Mouse (Mus musculus) gastrocnemius, adult 2 months (tissue): ENCODE data around the gene Gramd4. TPM values are rescaled to one million over a fixed set of nuclear protein-coding genes. Genes with fewer than 3 reads are reported as not detected.
"Not testable (repeated sequence)": the region's sequence is repeated elsewhere in the genome, so short reads cannot be mapped to it uniquely, and the experiment has no call there.

Experiments used
- DNase-seq: peaks from one replicate; pipeline ENCODE4 v3.0.0; 2022
- H3K27ac ChIP-seq: fragments of 200-600 bp; 2 replicates; pipeline ENCODE4 v1.8.1; 2022; ENCODE audit warnings: mild to moderate bottlenecking
- H3K4me3 ChIP-seq: fragments of 200-600 bp; 2 replicates; pipeline ENCODE4 v1.8.1; 2022; ENCODE audit warnings: mild to moderate bottlenecking, moderate library complexity
- CTCF ChIP-seq: fragments of 200-600 bp; IDR thresholded peaks from 2 replicates; pipeline ENCODE4 v1.8.1; 2022; ENCODE audit warnings: antibody characterized with exemption, mild to moderate bottlenecking, moderate library complexity
- intact Hi-C: fragments of 180-260 bp; cut with DNase I; formaldehyde crosslinking; loops from one replicate; pipeline ENCODE4 v1.15.1; 2025
- total RNA-seq, 2 experiments: library from RNA; stranded (reverse); gene quantifications; 2 replicates each; pipeline ENCODE4 v1.2.3; 2021

The Gramd4 gene
- total RNA-seq, 2 experiments from 2014 or later = 5.8 to 11.4 TPM

- intact Hi-C loops = no loop called here
- no peak within 1 kb of the TSS for H3K27ac ChIP-seq
Measured at GRCm38 (mm10) chr15:86033191-86033841, 24.2 kb upstream of the Gramd4 start, which contains the start of gene Celsr1. Celsr1 (minus strand) TSS chr15:86033777.

GRCm38 (mm10) chr15:86034021-86034523 is 23.4 kb upstream of the Gramd4 start:
- Histone ChIP-seq H3K27ac (no peak overlapping the region), H3K4me3 (peak overlapping the region; percentile 64)
- intact Hi-C loops = no loop called here
- no peak for DNase-seq
- TF ChIP-seq CTCF = no peak

More at GRCm38 (mm10) chr15:86033191-86033841, 24.2 kb upstream of the Gramd4 start, which contains the start of gene Celsr1:
- DNase-seq = no peak
- TF ChIP-seq CTCF = no peak
- H3K4me3 ChIP-seq = peak within 1 kb of the TSS; percentile 64

GRCm38 (mm10) chr15:86034781-86035360 is 22.6 kb upstream of the Gramd4 start:
- H3K27ac ChIP-seq = no peak overlapping the region
- no peak for TF ChIP-seq CTCF
- no peak for DNase-seq
- H3K4me3 ChIP-seq = peak overlapping the region; percentile 64
- intact Hi-C loops = loop anchor here (1.0 to 5.0 kb wide), 2 partner anchors 123 to 139 kb away; no protein-coding TSS in a partner anchor

- no peak for DNase-seq
- intact Hi-C loops = loop anchor here (1.0 to 5.0 kb wide), 2 partner anchors 124 to 140 kb away; no protein-coding TSS in a partner anchor
- no peak overlapping the region for H3K27ac ChIP-seq
- no peak overlapping the region for H3K4me3 ChIP-seq
- no peak for TF ChIP-seq CTCF
Measured at GRCm38 (mm10) chr15:86035913-86036312, 21.6 kb upstream of the Gramd4 start.

- Histone ChIP-seq H3K27ac (no peak overlapping the region), H3K4me3 (no peak overlapping the region)
- DNase-seq = peak; percentile 66
- intact Hi-C loops = loop anchor here (1.0 to 5.0 kb wide), 2 partner anchors 127 to 143 kb away; no protein-coding TSS in a partner anchor
- TF ChIP-seq CTCF = peak; percentile 94; the same call in 1 of the 2 replicates
Measured at GRCm38 (mm10) chr15:86038802-86039201, 18.7 kb upstream of the Gramd4 start.

- no peak for TF ChIP-seq CTCF
- H3K27ac ChIP-seq = no peak overlapping the region
- DNase-seq = no peak
- no peak overlapping the region for H3K4me3 ChIP-seq
- intact Hi-C loops = loop anchor here (10.0 kb wide), 1 partner anchor 327 kb away; no protein-coding TSS in a partner anchor
Measured at GRCm38 (mm10) chr15:86041421-86041820, 16.1 kb upstream of the Gramd4 start.

- intact Hi-C loops = loop anchor here (10.0 kb wide), 1 partner anchor 328 kb away; no protein-coding TSS in a partner anchor
- no peak for DNase-seq
- TF ChIP-seq CTCF = no peak; the same call in 1 of the 2 replicates
- H3K4me3 ChIP-seq = no peak overlapping the region
- no peak overlapping the region for H3K27ac ChIP-seq
Measured at GRCm38 (mm10) chr15:86042364-86042763, 15.1 kb upstream of the Gramd4 start.

- intact Hi-C loops = loop anchor here (10.0 kb wide), 1 partner anchor 335 kb away; no protein-coding TSS in a partner anchor
- DNase-seq = no peak
- no peak overlapping the region for H3K4me3 ChIP-seq
- H3K27ac ChIP-seq = no peak overlapping the region
- TF ChIP-seq CTCF = no peak
Measured at GRCm38 (mm10) chr15:86049510-86049909, 8.0 kb upstream of the Gramd4 start.

GRCm38 (mm10) chr15:86050170-86050743 is 7.2 kb upstream of the Gramd4 start:
- DNase-seq = no peak
- TF ChIP-seq CTCF = peak; percentile 13; the same call in 1 of the 2 replicates
- intact Hi-C loops = no loop called here
- Histone ChIP-seq H3K27ac (no peak overlapping the region), H3K4me3 (no peak overlapping the region)

- Histone ChIP-seq H3K4me3 (no peak overlapping the region), H3K27ac (no peak overlapping the region)
- no peak for DNase-seq
- intact Hi-C loops = no loop called here
- no peak for TF ChIP-seq CTCF
Measured at GRCm38 (mm10) chr15:86051152-86051551, 6.3 kb upstream of the Gramd4 start.

- no peak for TF ChIP-seq CTCF
- DNase-seq = no peak
- intact Hi-C loops = no loop called here
- H3K4me3 ChIP-seq = no peak overlapping the region
- H3K27ac ChIP-seq = no peak overlapping the region
Measured at GRCm38 (mm10) chr15:86051878-86052478, 5.5 kb upstream of the Gramd4 start.

- intact Hi-C loops = loop anchor here (1.0 kb wide), 1 partner anchor 70 kb away; no protein-coding TSS in a partner anchor
- peak; percentile 97; the same call in 1 of the 2 replicates for TF ChIP-seq CTCF
Measured at GRCm38 (mm10) chr15:86053890-86054536, 3.5 kb upstream of the Gramd4 start.

GRCm38 (mm10) chr15:86054861-86055260 is 2.6 kb upstream of the Gramd4 start:
- H3K27ac ChIP-seq, DNase-seq, H3K4me3 ChIP-seq: not testable (repeated sequence)
- intact Hi-C loops = loop anchor here (1.0 kb wide), 1 partner anchor 69 kb away; no protein-coding TSS in a partner anchor

More at GRCm38 (mm10) chr15:86053890-86054536, 3.5 kb upstream of the Gramd4 start:
- H3K27ac ChIP-seq = no peak overlapping the region
- H3K4me3 ChIP-seq = no peak overlapping the region
- DNase-seq = peak; percentile 82
